Mouse (Mus musculus) c-Kit-positive CD71-positive TER-119-negative erythroid progenitor cells, embryonic 14.5 days (primary cell): ENCODE results near the gene Cdh18.
"Not testable (repeated sequence)": the region's sequence is repeated elsewhere in the genome, so short reads cannot be mapped to it uniquely, and the experiment has no call there.

Experiments used
- DNase-seq: peaks from one replicate; pipeline ENCODE4 v3.0.0-alpha.2; 2013; ENCODE audit warnings: low read depth

Cdh18 gene

DNA sequence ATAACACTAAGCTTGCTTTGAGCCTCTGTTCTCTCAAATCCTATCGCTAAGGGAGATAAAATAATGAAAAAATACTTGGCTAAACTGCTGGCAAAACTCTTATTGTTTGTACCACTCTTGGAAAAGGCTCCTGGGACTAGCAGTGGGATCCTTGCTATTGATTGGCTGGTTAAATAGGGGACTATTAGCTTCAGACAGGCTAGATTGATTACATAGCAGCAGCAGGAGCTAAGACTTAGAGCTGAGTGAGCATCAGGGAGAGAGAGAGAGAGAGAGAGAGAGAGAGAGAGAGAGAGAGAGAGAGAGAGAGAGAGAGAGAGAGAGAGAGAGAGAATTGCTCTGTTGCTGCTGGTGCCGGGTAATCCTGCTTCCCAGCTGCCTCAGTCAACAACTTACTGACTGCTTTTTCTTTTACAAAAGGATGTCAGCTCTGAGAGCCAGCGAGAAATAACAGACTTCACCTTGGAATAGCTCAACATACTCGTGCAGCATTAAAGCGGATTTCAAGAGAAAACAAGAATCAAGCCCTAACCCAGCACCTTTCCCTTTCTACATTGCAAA lies at the start of gene Cdh18:
Gene Cdh18, plus strand, starts transcription at position 312 of the 561 bp plus-strand sequence.
- no peak for DNase-seq

DNA sequence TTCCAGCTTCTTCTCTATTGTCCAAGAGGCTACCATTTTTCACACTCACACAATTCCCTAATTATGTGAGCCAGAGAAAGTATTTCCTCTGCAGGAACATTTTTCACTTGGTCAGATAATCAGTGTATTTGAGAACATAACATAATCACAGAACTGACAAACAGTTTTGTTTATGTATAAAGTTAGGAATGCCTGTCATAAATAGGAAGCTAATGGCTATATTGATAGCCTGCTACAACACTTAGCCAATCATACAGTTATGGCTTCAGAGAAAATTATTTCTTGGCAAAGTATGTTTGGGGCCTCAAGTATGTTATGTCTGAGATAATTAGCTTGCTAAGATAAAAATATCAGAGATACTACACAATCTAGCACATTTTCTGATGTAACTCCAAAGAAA lies 37.6 kb upstream of the Cdh18 start:
- DNase-seq = no peak

DNA sequence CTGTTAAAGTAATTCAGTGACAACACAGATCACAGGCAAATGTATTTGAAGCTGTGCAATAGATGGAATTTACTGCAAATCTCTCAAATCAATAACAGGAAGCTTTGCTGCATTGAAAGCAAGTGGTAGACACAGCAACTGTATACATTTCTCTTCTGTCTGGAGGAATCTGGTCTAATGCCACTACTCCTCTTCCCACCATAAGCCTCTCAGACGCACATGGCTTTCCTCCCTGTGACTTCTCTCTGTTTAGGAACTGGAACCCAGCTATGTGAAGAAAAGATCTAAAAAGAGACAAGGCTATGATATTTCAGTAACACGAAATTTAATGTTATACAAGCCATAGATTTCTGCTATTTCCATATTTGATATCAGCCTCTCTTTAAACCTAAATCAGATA lies 13.0 kb upstream of the Cdh18 start:
- no peak for DNase-seq

- DNase-seq = no peak
Observed at GRCm38 (mm10) chr15:22577974-22578616, 29.3 kb downstream of the Cdh18 start.

DNA sequence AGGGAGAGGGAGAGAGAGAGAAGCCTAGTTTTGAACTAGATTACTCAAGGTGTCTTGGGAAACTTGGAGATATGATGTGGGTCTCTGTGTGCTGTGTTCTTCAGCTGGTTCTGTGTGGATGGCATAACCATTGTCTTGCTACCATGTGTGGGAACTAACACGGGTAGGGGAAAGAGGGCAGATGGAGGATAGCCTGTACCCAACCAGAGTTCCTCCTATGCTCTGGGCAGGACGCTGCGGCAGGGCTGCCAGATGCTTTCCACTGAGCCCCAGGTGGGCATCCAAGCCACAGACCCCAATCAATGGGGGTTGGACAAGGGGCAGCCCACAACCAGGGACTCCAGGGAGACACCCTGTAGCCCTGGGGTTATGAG lies 29.8 kb downstream of the Cdh18 start:
- no peak for DNase-seq

- DNase-seq = no peak
Observed at GRCm38 (mm10) chr15:22584667-22585066, 35.8 kb downstream of the Cdh18 start.

DNA sequence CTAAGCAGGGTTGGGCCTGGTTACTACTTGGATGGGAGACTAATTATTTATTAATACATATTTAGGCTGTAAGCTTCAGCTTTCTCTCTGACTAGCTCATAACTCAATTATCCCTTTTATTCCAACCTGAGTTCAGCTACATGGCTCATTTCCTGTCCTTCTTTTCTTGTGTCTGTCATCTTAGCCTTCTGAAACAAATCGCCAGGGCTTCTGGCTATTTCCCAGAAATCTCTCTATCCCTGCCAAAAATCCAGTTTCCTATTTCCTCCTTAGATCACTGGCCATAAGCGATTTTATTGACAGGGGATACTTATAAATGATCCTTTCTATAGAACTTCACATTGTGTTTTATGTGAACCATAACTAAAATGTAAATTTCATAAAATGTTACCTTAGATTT lies 167.6 kb downstream of the Cdh18 start:
- no peak for DNase-seq

DNA sequence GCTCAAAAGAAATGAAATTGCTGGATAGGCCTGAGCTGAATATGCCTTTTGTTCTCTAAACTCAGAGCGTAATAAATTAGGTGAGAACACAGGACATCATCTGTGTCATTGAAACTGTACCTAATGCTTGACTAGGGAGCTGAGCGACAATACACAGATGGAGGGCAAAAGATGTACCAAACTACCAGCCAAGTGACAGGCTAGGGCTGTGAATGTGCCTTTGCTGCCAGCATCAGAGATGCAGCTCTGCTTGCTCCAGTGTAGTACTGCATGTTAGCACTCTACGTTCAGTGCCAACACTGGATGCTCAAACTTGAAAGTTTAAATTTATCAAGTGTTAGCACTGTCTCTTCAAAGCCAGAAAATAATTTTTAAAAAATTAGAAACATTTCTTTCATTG lies 168.9 kb downstream of the Cdh18 start:
- DNase-seq = no peak

DNA sequence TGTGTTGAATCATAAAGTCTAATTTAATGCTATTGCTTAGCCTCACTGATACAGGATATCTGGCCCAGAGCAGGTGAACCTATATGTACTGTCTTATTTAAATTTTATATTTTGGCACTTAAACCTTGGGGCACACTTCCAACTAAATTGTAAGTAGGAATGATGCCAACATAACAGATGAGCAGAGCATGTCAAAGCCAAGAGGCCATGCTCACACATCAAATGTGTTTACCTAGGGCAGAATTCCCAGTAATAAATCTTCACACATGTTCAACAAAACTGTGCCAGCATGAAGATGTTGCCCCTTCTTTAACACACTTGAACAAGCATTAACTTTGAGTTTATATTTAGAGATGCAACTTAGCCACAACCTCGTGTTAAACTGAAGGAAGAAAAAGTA lies 177.8 kb downstream of the Cdh18 start:
- no peak for DNase-seq

- DNase-seq = no peak
Observed at GRCm38 (mm10) chr15:22733039-22733438, 184.2 kb downstream of the Cdh18 start.

DNA sequence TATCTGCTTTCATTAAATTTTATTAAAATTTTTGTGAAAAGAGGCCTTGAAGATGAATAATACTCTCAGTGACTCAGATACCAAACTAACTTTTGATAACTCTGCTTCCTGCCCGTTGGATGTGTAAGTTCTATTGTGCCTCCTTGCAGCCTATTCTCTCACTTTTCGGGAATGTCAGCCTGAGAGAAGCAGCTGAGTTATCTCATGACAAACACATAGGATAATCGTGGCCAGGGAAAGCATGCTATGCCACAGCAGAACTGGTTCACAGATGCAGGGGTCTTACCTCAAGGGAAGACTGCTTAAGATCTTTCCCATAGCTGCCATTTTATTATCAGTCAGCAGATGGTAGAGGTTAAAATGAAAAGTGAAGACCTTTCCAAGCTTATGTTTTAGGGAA lies 187.3 kb downstream of the Cdh18 start:
- no peak for DNase-seq

DNA sequence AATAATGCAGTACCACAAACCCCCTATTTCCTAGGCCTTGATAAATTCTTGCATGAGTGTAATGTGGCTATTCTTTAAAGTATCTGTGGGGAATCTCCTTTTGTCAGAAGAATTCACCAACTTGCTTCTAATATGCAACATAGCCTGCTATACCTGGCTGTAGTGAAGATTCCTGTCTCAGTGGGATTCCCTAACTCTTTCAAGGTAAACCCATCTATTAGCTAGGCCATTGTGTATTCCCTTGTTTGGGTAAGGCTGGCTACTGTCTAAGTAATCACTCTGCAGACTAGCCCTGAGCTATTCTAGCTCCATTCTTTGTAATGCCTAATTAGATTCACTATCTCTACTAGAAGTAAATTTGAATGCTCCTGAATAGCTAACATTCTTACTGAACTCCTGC lies 212.4 kb downstream of the Cdh18 start:
- DNase-seq = not testable (repeated sequence)

DNA sequence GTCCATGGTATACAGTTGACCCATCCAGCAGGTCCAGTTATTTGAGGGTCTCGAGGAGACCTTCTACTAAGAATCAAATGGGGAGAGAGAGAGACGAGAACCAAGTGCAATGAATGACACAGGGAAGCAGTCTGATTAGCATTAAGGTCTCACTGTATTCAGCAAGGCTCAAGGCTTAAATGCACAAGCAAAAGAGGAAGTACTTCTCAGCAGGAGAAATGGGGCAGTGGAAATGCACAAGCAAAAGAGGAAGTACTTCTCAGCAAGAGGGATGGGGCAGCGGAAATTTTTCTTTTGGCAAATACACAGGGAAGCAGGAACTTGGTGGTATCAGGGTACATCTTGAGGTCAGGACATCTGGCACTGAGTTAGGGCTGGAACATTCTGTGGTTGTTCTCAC lies 217.8 kb downstream of the Cdh18 start:
- DNase-seq = not testable (repeated sequence)

GRCm38 (mm10) chr15:22776346-22776745 lies 227.5 kb downstream of the Cdh18 start:
- DNase-seq = no peak

DNA sequence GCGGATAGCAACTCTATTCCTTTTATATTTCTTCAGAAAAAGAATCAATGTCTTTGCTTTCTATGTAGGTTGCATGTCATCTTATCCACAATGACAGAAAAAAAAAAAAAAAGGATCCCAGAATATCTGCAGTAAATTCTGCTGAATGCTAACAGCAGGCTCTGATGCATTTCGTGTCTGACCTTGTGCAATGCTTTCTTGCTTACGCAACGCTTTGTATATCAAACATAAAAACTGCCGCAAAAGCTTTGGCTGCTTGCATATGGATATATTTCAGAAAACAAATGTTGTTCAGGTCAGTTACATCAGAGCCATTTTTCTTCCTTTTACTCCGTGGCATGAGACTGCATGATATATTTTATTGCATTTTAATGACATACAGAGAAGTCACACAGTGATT lies 240.9 kb downstream of the Cdh18 start:
- DNase-seq = no peak

DNA sequence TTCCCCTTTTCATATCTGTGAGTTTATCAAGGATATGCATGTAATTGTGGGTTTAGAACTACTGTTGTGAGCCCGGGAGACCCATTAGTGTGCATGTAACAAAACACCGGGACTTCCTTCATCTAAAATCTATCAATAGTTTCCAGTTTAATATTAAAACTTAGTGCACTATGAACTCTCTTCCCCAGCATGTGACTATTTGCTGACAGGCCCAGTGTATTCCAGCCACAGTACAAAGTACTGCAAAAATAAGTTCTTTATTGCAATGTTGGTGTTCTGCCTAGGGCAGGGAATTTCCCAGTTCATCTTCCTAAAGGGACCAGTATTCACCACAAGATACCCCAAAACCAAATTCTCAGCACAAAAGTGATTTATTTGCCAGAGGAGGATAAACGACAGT lies 243.0 kb downstream of the Cdh18 start:
- no peak for DNase-seq

GRCm38 (mm10) chr15:22833127-22833526 lies 284.3 kb downstream of the Cdh18 start:
- DNase-seq = no peak

DNA sequence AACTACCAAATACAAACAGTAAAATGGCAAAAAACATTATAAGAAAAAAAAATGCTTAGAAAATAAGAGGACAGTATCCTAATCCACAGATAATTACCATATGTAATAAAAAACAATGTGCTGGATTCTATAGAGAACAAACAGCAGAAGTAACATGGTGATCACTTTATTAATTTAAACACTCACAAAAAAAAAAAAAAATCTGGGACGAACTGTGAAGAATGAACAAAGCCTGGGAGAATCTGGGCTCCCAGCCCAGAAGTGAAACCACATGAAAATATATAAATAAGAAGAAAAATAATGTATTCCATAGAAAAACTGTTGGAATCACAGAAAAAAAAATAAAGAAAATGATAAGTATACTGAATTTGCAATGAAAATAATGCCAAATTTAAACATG lies 288.4 kb downstream of the Cdh18 start:
- no peak for DNase-seq

GRCm38 (mm10) chr15:22857704-22858103 lies 308.9 kb downstream of the Cdh18 start:
- DNase-seq = no peak

DNA sequence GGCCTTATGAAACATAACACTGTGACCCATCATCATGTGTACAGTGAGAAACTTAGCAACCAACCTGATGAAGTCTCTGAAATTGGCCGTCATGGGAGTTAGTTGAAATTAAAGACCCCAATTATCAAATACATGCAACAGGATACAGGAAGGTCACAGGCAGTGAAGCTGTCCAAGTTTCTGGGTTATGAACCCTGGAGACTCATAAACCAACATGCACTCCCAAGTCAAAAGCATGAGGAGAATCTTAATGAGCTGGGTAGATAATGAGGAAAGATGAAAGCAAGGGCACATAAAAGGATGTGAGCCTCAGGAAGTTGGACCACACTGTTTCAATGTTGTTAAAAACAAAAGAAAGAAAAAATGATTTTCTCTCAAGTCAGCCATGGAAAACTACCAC lies 321.9 kb downstream of the Cdh18 start:
- no peak for DNase-seq

DNA sequence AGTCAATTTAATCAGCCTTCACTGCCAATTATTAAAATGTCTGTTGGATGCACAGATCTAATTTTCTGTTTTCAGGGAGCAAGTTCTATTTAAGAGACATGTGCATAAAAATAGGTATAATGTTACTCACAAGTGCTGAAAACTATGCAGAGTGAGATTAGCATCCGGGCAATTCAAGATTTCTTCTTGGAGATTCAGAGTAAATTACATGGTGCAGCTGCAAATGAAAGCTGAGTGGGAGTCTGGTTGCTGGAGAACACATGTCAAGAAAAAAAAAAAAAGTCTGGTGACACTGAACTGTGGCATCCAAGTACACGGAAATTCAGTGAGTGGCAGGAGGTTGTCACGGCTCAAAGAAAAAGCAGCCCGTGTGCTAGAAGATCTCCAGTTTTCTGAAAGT lies 348.9 kb downstream of the Cdh18 start:
- DNase-seq = no peak

- no peak for DNase-seq
Observed at GRCm38 (mm10) chr15:22898208-22898607, 349.4 kb downstream of the Cdh18 start.

GRCm38 (mm10) chr15:22914444-22914843 lies 365.6 kb downstream of the Cdh18 start:
- DNase-seq = no peak

DNA sequence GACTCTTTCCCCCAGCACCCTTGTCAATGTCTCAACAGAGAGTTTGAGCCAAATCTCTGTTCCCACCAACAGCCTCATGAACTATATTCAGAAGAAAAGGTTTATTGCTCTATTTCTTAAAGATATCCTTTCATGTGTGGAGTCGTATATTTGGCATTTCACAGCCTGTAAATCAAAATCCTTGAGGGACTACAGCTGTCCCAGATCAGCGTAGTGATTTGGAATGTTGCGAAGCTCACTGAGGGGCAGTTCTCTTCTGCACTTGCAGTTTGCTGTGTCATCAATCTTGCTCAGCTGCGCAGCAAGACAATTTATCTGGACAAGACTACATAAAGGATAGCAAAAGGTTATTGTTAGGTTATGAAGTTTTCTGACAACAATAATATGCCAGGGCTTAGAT lies 385.5 kb downstream of the Cdh18 start:
- DNase-seq = no peak
